In the genomic region with DNA sequence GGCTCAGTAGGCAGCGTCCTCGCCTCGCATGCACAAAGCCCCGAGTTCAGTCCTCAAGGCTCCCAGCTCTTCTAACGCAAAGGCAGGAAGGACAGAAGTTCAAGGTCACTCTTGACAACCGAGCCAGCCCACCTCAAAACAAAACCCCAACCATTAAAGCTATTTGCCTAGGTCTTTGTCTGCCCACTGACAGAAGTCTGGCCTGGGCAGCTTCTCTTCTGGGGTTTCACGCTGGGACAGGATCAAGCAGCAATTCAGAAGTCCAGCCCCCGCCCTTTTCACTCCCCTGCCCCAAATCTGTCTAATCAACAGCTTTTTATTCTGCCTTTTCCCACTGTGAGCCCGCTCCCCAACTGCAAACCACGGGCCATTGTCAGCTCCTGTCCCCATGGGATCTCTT, we compare ENCODE assay signal across 22 mouse cellular contexts.
DNase-seq lines count a peak whose midpoint lies in the region; ATAC-seq and TF ChIP-seq lines count a peak whose summit lies in the region.
"Had no signal": no experiment of that assay in that cellular context is flagged by ENCODE, and none has a peak within 500 bp of the region (broad histone marks: within the 10 kb centered on the region; RNA-seq: fewer than 3 reads in every experiment).

No protein-coding gene starts in this region.

- in situ Hi-C loops in ES-E14 (cut with MboI; ENCODE audit: low sequenced_read_pairs in 2 of 2, unreplicated experiment in 2 of 2) = loop anchor here in 1 of 2 experiments (10.0 kb wide), 1 partner anchor 105 kb away; no protein-coding TSS in a partner anchor

- H3K9ac ChIP-seq in forebrain, embryonic 12.5 days = peak overlapping the region; percentile 21; the same call in 1 of the 2 replicates
- H3K9ac ChIP-seq in forebrain, postnatal 0 days = no peak overlapping the region
- H3K9ac ChIP-seq in ES-E14 (ENCODE audit: insufficient read depth, low read depth, low read length, poor library complexity, severe bottlenecking) = peak overlapping the region; percentile 15; the same call in 1 of the 2 replicates
- H3K9ac ChIP-seq in forebrain, embryonic 16.5 days (replicated peaks; ENCODE audit: low read depth, low read length) = 0 out of 2 replicates have a peak overlapping the region, but pooled peaks have one; percentile 22
- peak overlapping the region; percentile 33; the same call in 1 of the 2 replicates for H3K9ac ChIP-seq in midbrain, embryonic 13.5 days (replicated peaks)
- H3K9ac ChIP-seq: embryonic facial prominence, embryonic 15.5 days; heart, embryonic 12.5 days; liver, postnatal 0 days had no signal

- H3K27ac ChIP-seq in forebrain, embryonic 12.5 days = peak overlapping the region; percentile 25
- H3K27ac ChIP-seq in forebrain, postnatal 0 days (ENCODE audit: low read depth, low read length) = no peak overlapping the region
- H3K27ac ChIP-seq in ES-E14 (ENCODE audit: insufficient read depth, low read depth, low read length, poor library complexity, severe bottlenecking) = peak overlapping the region; percentile 52; the same call in 1 of the 2 replicates
- no peak overlapping the region for H3K27ac ChIP-seq in forebrain, embryonic 16.5 days (ENCODE audit: low read length)
- peak overlapping the region; percentile 31; the same call in 1 of the 2 replicates for H3K27ac ChIP-seq in midbrain, embryonic 13.5 days
- H3K27ac ChIP-seq: embryonic facial prominence, embryonic 15.5 days; gastrocnemius, adult 2 months; limb, embryonic 10.5 days had no signal

- no peak for ATAC-seq in forebrain, embryonic 12.5 days (ENCODE audit: low FRiP score)
- no peak for ATAC-seq in forebrain, postnatal 0 days
- no peak for ATAC-seq in forebrain, embryonic 16.5 days
- no peak for ATAC-seq in midbrain, embryonic 13.5 days
- ATAC-seq: liver, postnatal 0 days had no signal

- H3K9me3 ChIP-seq in forebrain, embryonic 12.5 days = no peaks in the 10 kb centered on the region
- no peaks in the 10 kb centered on the region for H3K9me3 ChIP-seq in forebrain, postnatal 0 days (ENCODE audit: low read length)
- no peaks in the 10 kb centered on the region; the same call in 1 of the 2 replicates for H3K9me3 ChIP-seq in ES-E14 (ENCODE audit: control insufficient read depth, insufficient read depth, low read depth, low read length)
- no peaks in the 10 kb centered on the region for H3K9me3 ChIP-seq in forebrain, embryonic 16.5 days (ENCODE audit: control insufficient read depth, low read length)
- H3K9me3 ChIP-seq in midbrain, embryonic 13.5 days = no peaks in the 10 kb centered on the region
- H3K9me3 ChIP-seq: embryonic facial prominence, embryonic 15.5 days; limb, embryonic 10.5 days had no signal

- WGBS in forebrain, embryonic 12.5 days = 26% methylated on average over 10 of the region's 10 CpGs
- WGBS in forebrain, postnatal 0 days = 30% methylated on average over 10 of the region's 10 CpGs
- 20% methylated on average over 10 of the region's 10 CpGs for WGBS in forebrain, embryonic 16.5 days
- 32% methylated on average over 10 of the region's 10 CpGs for WGBS in midbrain, embryonic 13.5 days

- peaks cover 16% of the 10 kb centered on the region for H3K27me3 ChIP-seq in forebrain, embryonic 12.5 days
- no peaks in the 10 kb centered on the region; the same call in 1 of the 2 replicates for H3K27me3 ChIP-seq in forebrain, postnatal 0 days (ENCODE audit: insufficient read depth, low read length)
- H3K27me3 ChIP-seq in forebrain, embryonic 16.5 days (replicated peaks; ENCODE audit: control insufficient read depth, insufficient read depth, low read length) = 0 out of 2 replicates have a peak, but pooled peaks cover 2% of the 10 kb centered on the region
- H3K27me3 ChIP-seq in midbrain, embryonic 13.5 days = no peaks in the 10 kb centered on the region

- H3K4me1 ChIP-seq in forebrain, embryonic 12.5 days = peaks cover 41% of the 10 kb centered on the region
- H3K4me1 ChIP-seq in forebrain, postnatal 0 days (ENCODE audit: insufficient read depth) = 0 out of 2 replicates have a peak, but pooled peaks cover 4% of the 10 kb centered on the region
- H3K4me1 ChIP-seq in ES-E14 (ENCODE audit: control insufficient read depth in 2 of 2, insufficient read depth in 2 of 2, low read length in 2 of 2, poor library complexity in 1 of 2) = peaks cover 0 to 13% of the 10 kb centered on the region in 2 experiments; a peak in 2 of 4 replicates
- H3K4me1 ChIP-seq in forebrain, embryonic 16.5 days (replicated peaks; ENCODE audit: control insufficient read depth, insufficient read depth, low read length) = peaks cover 33% of the 10 kb centered on the region
- peaks cover 64% of the 10 kb centered on the region for H3K4me1 ChIP-seq in midbrain, embryonic 13.5 days (replicated peaks)
- H3K4me1 ChIP-seq: heart, embryonic 12.5 days had no signal

- DNase-seq in forebrain, postnatal 0 days = no peak
- peak; percentile 68 for DNase-seq in ES-E14 (ENCODE audit: low read depth, low spot score)
- DNase-seq in cerebellum, adult 8-10 months = no peak
- DNase-seq in gastrocnemius, adult 18-20 months (ENCODE audit: low spot score) = no peak
- DNase-seq in gastrocnemius, postnatal 10 days = no peak
- DNase-seq: adrenal gland, postnatal 14 days; cerebellum, adult 11 months; gastrocnemius, adult 2 months; heart, adult 11 months; heart, postnatal 14 days; kidney, adult 8-10 months; kidney, postnatal 25 days; liver, postnatal 0 days; lung, postnatal 10 days; right cerebral cortex, postnatal 4 days had no signal

- H3K4me3 ChIP-seq in forebrain, embryonic 12.5 days (replicated peaks) = no peak overlapping the region
- no peak overlapping the region for H3K4me3 ChIP-seq in forebrain, postnatal 0 days (ENCODE audit: low read depth, low read length)
- no peak overlapping the region for H3K4me3 ChIP-seq in ES-E14 (ENCODE audit: insufficient read depth in 1 of 2, low read depth in 1 of 2, low read length in 2 of 2, poor library complexity in 1 of 2, severe bottlenecking in 1 of 2)
- H3K4me3 ChIP-seq in forebrain, embryonic 16.5 days (replicated peaks; ENCODE audit: low read length) = no peak overlapping the region
- H3K4me3 ChIP-seq in midbrain, embryonic 13.5 days (replicated peaks) = no peak overlapping the region
- H3K4me3 ChIP-seq: embryonic facial prominence, embryonic 15.5 days; gastrocnemius, adult 2 months; heart, embryonic 12.5 days; limb, embryonic 10.5 days; megakaryocyte, embryonic 14.5 days had no signal

- H3K36me3 ChIP-seq in forebrain, embryonic 12.5 days (replicated peaks) = no peaks in the 10 kb centered on the region; the same call in 1 of the 2 replicates
- no peaks in the 10 kb centered on the region for H3K36me3 ChIP-seq in forebrain, postnatal 0 days (ENCODE audit: insufficient read depth)
- no peaks in the 10 kb centered on the region for H3K36me3 ChIP-seq in ES-E14 (ENCODE audit: control insufficient read depth, insufficient read depth, low read length, poor library complexity, severe bottlenecking)
- H3K36me3 ChIP-seq in forebrain, embryonic 16.5 days (ENCODE audit: control insufficient read depth, insufficient read depth) = no peaks in the 10 kb centered on the region
- no peaks in the 10 kb centered on the region for H3K36me3 ChIP-seq in midbrain, embryonic 13.5 days
- H3K36me3 ChIP-seq: embryonic facial prominence, embryonic 15.5 days; heart, embryonic 12.5 days had no signal

- no peak overlapping the region for H3K4me2 ChIP-seq in forebrain, embryonic 12.5 days
- H3K4me2 ChIP-seq in forebrain, postnatal 0 days (ENCODE audit: low read depth) = no peak overlapping the region
- no peak overlapping the region for H3K4me2 ChIP-seq in forebrain, embryonic 16.5 days (ENCODE audit: low read length)
- 0 out of 2 replicates have a peak overlapping the region, but pooled peaks have one; percentile 1 for H3K4me2 ChIP-seq in midbrain, embryonic 13.5 days (replicated peaks)
- H3K4me2 ChIP-seq: embryonic facial prominence, embryonic 15.5 days; heart, embryonic 12.5 days had no signal

- TF ChIP-seq CTCF in forebrain, postnatal 0 days (IDR thresholded peaks at IDR 0.05; ENCODE audit: low read depth) = no peak

TF ChIP-seq in ES-E14, 5 proteins besides CTCF, POLR2A, EP300 and RAD21:
- no peak for TF ChIP-seq ZC3H11A (IDR thresholded peaks at IDR 0.05; ENCODE audit: borderline replicate concordance, low read depth, low read length)
- no peak for TF ChIP-seq CHD2 (IDR thresholded peaks at IDR 0.05; ENCODE audit: low read depth, low read length)
- no peak for TF ChIP-seq MAFK (IDR thresholded peaks at IDR 0.05; ENCODE audit: insufficient read depth, low read depth, low read length)
- no peak for TF ChIP-seq ZNF384 (IDR thresholded peaks at IDR 0.05; ENCODE audit: low read depth, low read length)
- TF ChIP-seq HCFC1 (IDR thresholded peaks at IDR 0.05; ENCODE audit: borderline replicate concordance, insufficient read depth, low read length) = no peak

Comparison
In these comparisons a context has a peak if more than half of its experiments do, and no peak if none do; other contexts are left out.
1. H3K27ac ChIP-seq: peak in forebrain, embryonic 12.5 days (single experiment), ES-E14 (single experiment) and midbrain, embryonic 13.5 days (single experiment); none in forebrain, postnatal 0 days (single experiment) and forebrain, embryonic 16.5 days (single experiment).